Mouse (Mus musculus) left cerebral cortex, postnatal 14 days (tissue): Measurements from ENCODE around the gene 1700012B07Rik. TPM values are rescaled to one million over a fixed set of nuclear protein-coding genes. Genes with fewer than 3 reads are reported as not detected.
A peak's percentile ranks its signal among the peaks of the same experiment; 100 is the strongest.

Experiments used
- DNase-seq, 2 experiments: peaks; one replicate each; pipeline ENCODE4 v3.0.0; 2021 to 2022; ENCODE audit warnings: low spot score in 2 of 2, mixed read lengths in 1 of 2
- intact Hi-C: fragments of 180-260 bp; cut with DNase I; formaldehyde crosslinking; loops from one replicate; pipeline ENCODE4 v1.15.1; 2025
- long read RNA-seq, 2 experiments: library from polyadenylated mRNA; stranded (forward); transcript quantifications; one replicate each; pipeline ENCODE4 v2.0.0; 2021
- total RNA-seq, 2 experiments: library from RNA; stranded (reverse); gene quantifications; 2 replicates each; pipeline ENCODE4 v1.2.3; 2021

1700012B07Rik gene
- total RNA-seq, result not detected
- long read RNA-seq, experiment 1, result 0 reads
- long read RNA-seq, experiment 2, result 0 reads

- intact Hi-C loops, result loop anchor here (5.0 kb wide), 1 partner anchor 61 kb away; no protein-coding TSS in a partner anchor
- no peak for DNase-seq
Measured at GRCm38 (mm10) chr11:109827946-109828345, at the start of gene 1700012B07Rik. TSS of gene 1700012B07Rik (minus strand) at chr11:109828046.

- intact Hi-C loops, result no loop called here
- DNase-seq, result no peak
Measured at GRCm38 (mm10) chr11:109876767-109877166, 48.9 kb upstream of the 1700012B07Rik start.

GRCm38 (mm10) chr11:109875834-109876233, 48.0 kb upstream of the 1700012B07Rik start:
- intact Hi-C loops, result no loop called here
- DNase-seq, result no peak

GRCm38 (mm10) chr11:109875525-109875802, 47.6 kb upstream of the 1700012B07Rik start:
- no peak for DNase-seq
- intact Hi-C loops, result no loop called here

- DNase-seq, result no peak
- intact Hi-C loops, result loop anchor here (1.0 kb wide), 1 partner anchor 394 kb away; no protein-coding TSS in a partner anchor
Measured at GRCm38 (mm10) chr11:109874651-109875524, 47.0 kb upstream of the 1700012B07Rik start.

GRCm38 (mm10) chr11:109873852-109874610, 46.2 kb upstream of the 1700012B07Rik start:
- no peak for DNase-seq
- intact Hi-C loops, result loop anchor here (1.0 to 2.0 kb wide), 2 partner anchors 237 to 395 kb away; no protein-coding TSS in a partner anchor

GRCm38 (mm10) chr11:109873161-109873775, 45.4 kb upstream of the 1700012B07Rik start:
- DNase-seq, result peak in 1 of 2 experiments; percentile 57
- intact Hi-C loops, result loop anchor here (2.0 kb wide), 1 partner anchor 238 kb away; no protein-coding TSS in a partner anchor

GRCm38 (mm10) chr11:109872674-109873073, 44.8 kb upstream of the 1700012B07Rik start:
- no peak for DNase-seq
- intact Hi-C loops, result loop anchor here (2.0 kb wide), 1 partner anchor 238 kb away; no protein-coding TSS in a partner anchor

- intact Hi-C loops, result loop anchor here (2.0 kb wide), 1 partner anchor 239 kb away; no protein-coding TSS in a partner anchor
- DNase-seq, result no peak
Measured at GRCm38 (mm10) chr11:109872056-109872455, 44.2 kb upstream of the 1700012B07Rik start.

- intact Hi-C loops, result loop anchor here (10.0 kb wide), 1 partner anchor 533 kb away; no protein-coding TSS in a partner anchor
- DNase-seq, result no peak
Measured at GRCm38 (mm10) chr11:109867861-109868260, 40.0 kb upstream of the 1700012B07Rik start.

GRCm38 (mm10) chr11:109866537-109867160, 38.8 kb upstream of the 1700012B07Rik start:
- intact Hi-C loops, result loop anchor here (10.0 kb wide), 1 partner anchor 532 kb away; no protein-coding TSS in a partner anchor
- DNase-seq, result no peak

GRCm38 (mm10) chr11:109865526-109865925, 37.7 kb upstream of the 1700012B07Rik start:
- intact Hi-C loops, result loop anchor here (10.0 kb wide), 1 partner anchor 531 kb away; no protein-coding TSS in a partner anchor
- no peak for DNase-seq

- DNase-seq, result no peak
- intact Hi-C loops, result loop anchor here (5.0 to 10.0 kb wide), 2 partner anchors 417 to 529 kb away; no protein-coding TSS in a partner anchor
Measured at GRCm38 (mm10) chr11:109863951-109864350, 36.1 kb upstream of the 1700012B07Rik start.

- intact Hi-C loops, result loop anchor here (5.0 to 10.0 kb wide), 2 partner anchors 416 to 528 kb away; no protein-coding TSS in a partner anchor
- peak; percentile 37 to 60 for DNase-seq
Measured at GRCm38 (mm10) chr11:109863194-109863746, 35.4 kb upstream of the 1700012B07Rik start.

GRCm38 (mm10) chr11:109860508-109860907, 32.7 kb upstream of the 1700012B07Rik start:
- peak; percentile 92 to 96 for DNase-seq
- intact Hi-C loops, result loop anchor here (1.0 to 10.0 kb wide), 4 partner anchors 190 to 526 kb away; no protein-coding TSS in a partner anchor

GRCm38 (mm10) chr11:109859939-109860469, 32.2 kb upstream of the 1700012B07Rik start:
- peak in 1 of 2 experiments; percentile 20 for DNase-seq
- intact Hi-C loops, result loop anchor here (1.0 to 10.0 kb wide), 5 partner anchors 190 to 615 kb away; no protein-coding TSS in a partner anchor

- intact Hi-C loops, result loop anchor here (10.0 kb wide), 1 partner anchor 615 kb away; no protein-coding TSS in a partner anchor
- no peak for DNase-seq
Measured at GRCm38 (mm10) chr11:109859441-109859840, 31.6 kb upstream of the 1700012B07Rik start.

- intact Hi-C loops, result loop anchor here (10.0 kb wide), 1 partner anchor 612 kb away; no protein-coding TSS in a partner anchor
- no peak for DNase-seq
Measured at GRCm38 (mm10) chr11:109857086-109857485, 29.2 kb upstream of the 1700012B07Rik start.
